Mouse (Mus musculus): ENCODE results near the gene Kif24.

The Kif24 gene

DNA sequence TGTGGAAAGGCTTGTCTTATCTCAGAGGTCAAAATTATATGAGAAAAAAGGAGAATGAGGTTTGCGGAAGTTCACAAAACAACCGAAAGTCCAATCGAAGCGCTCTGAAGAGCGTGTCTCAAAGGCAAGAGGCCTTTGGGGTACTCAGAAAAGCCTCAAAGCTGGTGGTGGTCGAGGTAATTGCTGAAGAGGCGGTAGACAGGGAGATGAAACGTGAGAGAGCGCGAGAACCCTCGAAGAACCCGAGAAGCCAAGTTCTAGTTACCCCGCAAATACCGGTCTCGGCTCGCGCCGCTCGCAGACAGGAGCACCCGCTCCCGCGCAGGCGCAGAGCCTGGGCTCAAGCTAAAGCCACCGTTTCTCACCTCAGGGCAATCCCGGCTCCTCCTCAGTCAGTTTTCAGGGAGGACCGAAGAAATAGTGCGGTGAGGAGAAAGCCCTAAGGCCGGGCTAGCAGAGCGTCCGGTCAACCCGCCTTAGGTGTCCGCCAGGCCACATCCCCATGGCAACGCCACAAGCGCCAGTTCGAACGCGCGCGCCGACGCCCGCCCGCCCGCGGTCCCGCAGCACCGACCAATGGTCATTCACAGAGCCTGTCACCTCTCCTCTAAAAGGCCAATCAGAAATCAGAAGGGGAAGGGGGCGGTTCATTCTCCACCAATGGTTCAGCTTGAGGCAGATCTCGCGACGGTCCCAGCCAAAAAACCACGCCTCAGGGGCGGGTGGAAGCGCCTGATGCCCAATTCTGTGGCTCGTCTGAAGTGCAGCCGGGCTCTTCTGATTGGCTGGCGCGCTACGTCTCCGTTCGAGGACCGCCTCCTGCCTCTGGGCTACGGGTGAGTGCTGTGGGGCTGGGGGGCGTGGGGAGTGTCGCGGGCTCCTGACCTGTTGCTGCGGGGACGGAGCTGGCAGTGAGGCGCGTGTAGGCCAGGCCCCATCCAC, at the start of gene Kif24, which contains the start of gene Nudt2:
Kif24 (minus strand) TSS at position 543 of the 942 bp plus-strand sequence.
Nudt2 (plus strand) TSS at position 807 of the 942 bp plus-strand sequence.
- DNase-seq, result peak; percentile 97 to 98

DNA sequence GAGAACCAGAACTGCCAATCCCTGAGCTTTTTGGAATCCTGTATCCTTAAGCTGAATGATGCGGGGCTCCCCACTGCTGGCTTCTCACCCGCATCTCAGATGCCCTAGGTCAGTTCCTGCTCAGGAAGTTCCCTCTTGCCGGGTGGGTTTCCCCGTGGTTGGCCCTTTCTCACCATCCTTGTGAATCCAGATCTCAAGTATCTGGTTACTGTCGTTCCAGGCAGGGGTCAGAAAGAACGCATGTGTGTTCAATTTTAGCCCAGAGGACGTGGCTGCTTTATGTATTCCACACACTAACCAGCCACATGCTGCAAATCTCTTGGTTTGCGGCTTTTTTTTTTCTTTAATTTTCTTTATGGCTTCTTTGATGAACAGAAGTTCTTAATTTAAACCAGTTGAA, 49.0 kb upstream of the Kif24 start:
- no peak for DNase-seq

DNA sequence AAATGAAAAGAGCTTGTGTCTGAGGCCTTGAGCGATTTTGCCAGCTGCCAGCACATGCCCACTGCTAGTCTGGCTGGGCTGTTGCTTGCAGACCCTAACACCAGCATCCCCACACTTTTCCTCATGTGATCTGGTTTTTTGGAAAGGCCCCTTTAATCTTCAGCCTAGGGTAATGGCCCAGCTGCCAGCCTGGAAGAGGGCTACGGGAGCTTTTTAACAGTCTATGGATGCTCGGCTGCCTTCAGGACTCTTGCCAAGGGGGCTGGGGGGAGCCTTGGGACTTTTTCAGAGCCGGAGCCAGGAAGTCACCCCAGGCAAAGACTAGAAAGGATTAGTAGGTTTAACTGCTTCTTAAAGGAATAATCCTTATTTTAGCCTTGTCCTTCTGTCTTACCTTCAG, 48.6 kb upstream of the Kif24 start:
- DNase-seq, result no peak

DNA sequence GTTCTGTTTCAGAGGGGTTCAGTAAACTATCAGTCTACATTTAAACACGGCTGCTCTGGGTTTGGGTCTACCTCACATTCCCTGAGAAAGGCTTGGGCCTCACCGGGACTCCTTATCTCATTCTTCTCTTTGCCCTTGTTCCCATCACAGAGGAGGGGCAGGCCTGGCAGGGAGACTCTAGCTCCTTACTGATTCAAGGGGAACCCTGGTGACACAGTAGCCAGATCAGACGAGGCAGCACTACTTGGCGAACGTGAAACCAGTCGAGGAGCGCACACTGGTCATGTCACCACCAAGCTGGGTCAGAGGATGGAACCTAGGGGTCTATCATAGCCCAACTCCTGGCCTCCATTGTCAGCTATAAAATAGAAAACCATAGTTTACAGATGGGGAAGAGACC, 43.3 kb upstream of the Kif24 start:
- DNase-seq, result no peak

DNA sequence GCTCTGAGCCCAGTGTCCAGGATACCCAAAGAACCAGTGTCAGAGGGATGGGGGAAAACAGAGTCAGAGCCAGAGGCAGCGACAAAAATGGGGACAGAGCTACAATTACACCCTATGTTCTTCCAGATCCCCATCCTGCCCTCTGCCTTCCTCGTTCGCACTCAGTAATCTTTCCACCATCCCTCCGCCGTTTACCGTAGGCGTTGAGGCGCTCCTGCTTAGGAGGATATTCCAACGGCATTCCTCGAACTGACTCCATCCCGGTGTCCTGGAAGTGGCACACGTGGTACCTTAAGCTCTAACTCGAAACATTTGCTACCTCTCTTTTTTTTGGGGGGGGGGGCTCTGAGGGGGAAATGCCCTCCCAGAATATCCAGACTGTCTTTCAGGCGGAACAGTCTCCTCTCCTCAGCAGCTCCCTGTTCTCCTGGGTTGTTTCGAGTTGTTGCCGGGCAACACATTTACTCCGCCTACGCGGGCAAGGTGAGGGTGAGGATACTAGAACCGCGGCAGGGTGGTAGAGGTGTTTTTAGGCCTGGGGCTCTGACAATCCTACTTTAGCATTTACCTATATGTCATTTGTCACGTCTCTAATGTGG, 42.7 kb upstream of the Kif24 start:
- no peak for DNase-seq

DNA sequence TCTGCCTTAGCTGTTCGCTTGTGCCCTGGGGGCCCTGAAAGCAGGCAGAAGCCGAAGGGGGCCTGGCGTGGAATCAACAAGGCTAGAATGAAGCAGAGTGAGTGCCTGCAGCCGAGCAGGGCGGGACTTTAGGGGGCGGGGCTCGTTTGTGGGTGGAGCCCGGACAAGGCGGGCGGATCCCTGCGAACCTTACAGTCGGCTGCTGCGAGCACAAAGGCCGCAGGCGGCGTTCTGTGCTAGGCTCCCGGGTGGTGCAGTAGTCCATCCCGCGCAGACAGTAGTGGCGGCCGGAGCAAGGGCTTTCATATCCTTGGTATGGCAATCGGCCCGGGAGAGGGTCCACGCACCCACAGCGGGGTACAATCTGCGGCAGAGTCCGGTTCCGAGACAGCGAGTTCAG, 42.2 kb upstream of the Kif24 start:
- peak; percentile 51 to 53 for DNase-seq

DNA sequence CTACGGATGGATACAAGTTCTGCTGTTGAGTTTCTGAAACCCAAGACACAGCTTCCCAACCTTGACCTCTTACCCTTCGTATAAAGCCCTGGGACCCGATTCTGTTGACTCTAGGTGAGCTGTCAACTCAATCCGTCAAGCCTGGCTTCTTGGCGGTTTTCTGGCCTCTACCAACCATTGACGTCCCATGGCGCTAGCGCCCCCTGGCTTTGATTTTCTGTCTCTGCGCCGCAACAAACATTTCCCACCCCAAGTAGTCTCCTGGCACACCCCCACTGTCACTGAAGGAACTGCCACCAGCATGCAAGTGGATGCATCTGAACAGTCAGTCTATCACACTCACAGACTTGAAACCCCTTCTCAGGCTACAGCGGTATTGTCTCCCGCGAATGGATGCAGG, 41.5 kb upstream of the Kif24 start:
- peak in 1 of 2 experiments; percentile 18 for DNase-seq

DNA sequence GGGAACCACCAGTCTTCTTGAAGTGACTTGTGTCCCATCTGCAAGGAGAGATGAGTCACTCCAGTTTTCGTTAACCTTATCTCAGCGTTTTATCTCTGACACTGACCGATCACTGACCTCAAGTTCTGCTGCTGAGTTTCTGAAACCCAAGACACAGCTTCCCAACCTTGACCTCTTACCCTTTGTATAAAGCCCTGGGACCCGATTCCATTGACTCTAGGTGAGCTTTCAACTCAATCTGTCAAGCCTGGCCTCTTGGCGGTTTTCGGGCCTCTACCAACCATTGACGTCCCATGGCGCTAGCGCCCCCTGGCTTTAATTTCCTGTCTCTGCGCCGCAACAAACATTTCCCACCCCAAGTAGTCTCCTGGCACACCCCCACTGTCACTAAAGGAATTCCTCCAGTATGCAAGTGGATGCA, 40.5 kb upstream of the Kif24 start:
- DNase-seq, result no peak

DNA sequence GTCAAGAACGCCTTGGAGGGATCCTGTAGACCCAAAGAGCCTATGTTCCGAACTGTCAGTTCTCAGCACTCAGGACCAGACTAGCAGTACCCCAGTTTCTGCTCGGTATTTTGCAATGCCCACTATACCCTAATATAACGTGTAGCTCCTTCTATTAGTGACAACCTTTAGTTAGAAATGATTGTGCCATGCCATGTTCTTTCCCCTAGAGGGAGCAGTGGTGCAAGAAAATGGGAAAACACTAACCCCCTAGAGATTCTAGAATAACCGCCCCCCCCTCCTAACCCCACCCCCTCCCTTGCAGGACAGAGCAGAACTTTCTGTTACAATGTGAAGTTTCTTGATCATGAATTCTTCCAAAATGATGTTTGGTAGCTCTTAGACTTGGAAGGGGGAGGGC, 39.6 kb upstream of the Kif24 start:
- DNase-seq, result no peak

DNA sequence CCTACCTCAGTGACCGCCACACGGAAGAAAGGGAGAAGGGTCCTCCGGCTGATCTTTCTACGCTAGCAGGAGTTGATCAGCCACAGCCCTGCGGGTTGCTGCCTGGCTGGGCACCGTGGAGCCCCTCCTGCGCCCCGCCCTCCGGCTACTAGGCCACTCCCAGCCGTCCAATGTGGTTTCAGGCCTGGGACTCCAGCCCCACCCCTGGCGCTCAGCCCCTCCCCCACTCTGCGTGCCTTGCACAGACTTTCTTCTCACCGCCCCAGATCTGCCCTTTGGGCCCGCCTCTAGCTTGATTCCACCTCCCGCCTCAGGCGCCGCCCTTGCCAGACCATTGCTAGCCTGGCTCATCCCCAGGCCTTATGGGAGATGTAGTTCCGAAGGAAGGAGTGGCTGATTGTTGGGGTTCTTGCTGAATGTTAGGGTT, 38.3 kb upstream of the Kif24 start, which contains the start of gene AI464131:
AI464131 (minus strand) TSS at position 91 of the 427 bp plus-strand sequence.
- DNase-seq, result peak; percentile 63

DNA sequence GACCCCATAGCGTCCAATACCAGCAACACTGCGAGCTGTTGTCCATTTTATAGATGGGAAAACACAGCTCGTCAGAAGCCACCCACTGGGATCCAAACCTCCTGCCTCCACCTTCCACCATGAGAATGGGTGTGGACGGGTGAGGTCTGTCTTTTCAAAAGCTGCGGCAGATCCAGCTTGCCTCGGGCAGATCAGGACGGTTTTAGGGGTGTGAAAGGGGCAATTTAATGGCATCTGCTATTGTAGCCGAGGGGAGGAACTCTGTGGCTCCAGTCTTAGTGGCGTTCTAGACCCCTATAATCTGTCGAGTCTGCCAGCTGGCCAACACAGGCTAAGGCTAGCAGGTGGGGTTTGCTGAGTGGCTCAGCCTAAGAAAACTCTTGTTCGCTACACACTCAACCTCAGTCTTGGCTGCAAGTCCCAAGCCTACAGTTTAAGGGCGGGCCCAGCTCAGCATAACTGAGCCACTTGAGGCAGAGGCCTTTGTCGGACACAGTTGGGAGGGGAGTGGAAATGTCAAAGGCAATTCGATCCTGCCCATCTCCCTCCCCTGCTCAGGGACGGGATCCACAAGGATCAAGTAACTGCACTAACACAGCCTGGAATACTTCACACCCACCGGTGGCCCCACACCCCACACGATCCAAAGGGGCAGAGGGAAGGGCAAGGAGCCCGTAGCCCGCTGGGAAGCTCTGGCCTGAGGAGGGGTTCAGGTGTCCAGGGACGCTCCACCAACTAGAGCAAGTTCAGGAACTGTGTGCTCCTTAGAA, 37.7 kb upstream of the Kif24 start:
- no peak for DNase-seq

DNA sequence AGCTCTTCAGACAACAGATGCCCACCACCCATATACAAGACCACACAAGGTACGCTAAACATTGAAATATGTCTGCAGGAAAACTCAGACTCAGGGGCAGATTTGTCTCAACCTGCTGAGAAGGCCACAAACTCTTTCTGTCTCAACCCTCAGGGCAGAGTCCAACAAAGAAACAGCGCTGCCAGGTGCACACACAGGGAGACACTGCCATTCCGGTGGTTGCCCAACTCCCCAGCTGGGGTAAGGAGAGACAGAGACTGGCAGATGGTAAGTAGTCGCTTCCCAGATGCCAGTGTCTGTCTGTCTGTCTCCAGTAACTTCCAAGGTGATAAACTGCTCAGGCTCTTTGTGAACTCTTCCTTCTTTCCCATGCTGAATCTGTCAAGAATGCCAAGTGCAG, 36.1 kb upstream of the Kif24 start:
- no peak for DNase-seq

DNA sequence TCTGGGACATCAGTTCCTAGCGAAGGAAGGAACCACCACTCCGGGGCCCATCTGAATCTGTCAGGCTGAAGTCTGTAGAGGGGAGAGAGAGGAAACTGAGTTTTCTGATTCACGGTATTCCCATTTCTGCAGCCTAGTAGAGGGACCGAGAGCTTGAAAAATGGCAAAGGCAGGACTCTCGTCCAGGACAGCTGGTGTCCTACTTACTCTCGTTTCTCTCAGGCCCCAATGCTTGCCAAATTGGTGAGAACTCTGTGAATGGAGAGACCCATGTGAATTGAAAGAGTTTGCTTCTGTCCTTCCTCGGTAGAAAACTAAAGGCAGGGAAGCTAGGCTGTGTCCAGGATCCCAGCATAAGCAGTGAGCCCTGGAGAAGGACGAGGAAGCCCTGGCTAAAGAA, 34.9 kb upstream of the Kif24 start:
- no peak for DNase-seq

DNA sequence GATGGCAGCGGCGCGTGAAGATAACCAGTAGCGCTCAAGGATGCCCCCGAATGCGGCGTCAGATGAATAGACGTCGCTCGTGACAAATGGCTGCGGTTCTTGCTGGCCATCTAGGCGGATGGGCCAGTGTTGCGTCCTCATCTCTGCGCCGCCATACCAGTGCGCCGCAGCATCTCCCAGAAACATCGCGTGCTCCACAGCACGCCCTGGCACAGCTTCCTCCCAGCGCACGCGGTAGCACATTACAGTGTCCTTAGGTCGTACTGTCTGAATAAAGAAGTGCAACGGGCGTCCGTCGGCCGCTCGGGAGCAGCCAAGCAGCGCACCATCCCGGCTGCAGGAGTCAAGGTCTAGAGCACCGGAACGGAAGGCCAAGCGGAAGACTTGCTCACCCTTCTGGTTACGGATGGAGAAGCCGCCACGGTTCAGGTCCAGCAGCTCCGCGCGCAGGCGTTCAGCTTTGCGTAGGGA, 34.3 kb upstream of the Kif24 start:
- DNase-seq, result no peak

DNA sequence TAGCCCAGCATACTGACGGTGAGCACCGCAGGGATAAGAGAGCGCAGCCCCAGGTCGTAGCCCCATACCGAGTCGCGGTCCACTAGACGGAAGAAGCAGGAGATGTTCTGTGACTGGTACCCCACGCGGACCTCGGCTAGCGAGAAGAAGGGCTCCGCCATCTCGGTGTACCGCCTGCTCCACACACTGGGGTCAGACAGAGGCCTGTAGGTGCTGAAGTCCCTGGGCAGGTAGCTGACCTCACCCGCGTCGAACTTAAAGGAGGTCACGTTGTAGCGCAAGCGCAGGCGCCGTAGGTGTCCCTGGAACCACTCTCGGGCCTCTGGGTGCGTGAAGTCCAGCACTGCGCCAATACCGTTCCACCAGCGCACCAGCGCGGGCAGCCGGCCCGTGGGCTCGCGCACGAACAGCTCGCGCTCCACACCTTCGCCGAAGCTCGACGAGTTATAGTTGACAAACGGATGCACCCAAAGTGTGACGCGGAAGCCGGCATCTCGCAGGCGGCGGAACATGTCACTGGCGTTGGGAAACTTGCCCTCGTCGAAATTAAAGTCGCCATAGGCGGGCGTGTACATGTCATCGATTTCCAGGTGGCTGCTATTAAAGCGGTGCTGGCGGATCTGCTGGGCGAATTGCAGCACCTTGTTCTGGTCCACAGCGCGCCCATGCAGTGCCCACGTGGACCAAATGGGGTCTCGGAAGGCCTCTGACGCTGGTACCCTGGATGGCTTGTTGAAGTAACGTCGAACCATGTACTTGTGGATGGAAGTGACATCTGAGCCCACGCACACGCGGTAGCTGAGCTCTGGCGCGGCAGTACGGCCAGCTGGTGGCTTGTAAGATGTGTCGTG, 33.5 kb upstream of the Kif24 start:
- DNase-seq, result no peak

DNA sequence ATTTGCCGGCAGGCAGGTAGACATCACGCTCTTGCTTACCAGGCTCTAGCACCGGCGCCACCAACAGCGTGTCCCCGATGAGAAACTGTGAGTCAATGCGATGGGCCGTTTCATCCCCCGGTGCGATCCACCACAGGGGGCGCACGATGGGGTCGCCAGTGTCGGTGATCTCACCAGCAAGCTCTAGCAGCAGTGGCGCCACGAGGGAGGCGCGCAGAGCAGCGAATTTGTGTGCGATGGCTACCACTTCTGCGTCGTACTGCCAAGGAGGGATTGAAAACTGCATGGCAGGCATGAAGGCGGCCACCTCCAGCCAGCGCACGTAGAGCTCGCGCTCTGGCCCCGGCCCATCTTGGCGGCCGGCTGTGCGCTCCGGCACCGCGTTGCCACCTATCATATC, 32.9 kb upstream of the Kif24 start:
- no peak for DNase-seq

DNA sequence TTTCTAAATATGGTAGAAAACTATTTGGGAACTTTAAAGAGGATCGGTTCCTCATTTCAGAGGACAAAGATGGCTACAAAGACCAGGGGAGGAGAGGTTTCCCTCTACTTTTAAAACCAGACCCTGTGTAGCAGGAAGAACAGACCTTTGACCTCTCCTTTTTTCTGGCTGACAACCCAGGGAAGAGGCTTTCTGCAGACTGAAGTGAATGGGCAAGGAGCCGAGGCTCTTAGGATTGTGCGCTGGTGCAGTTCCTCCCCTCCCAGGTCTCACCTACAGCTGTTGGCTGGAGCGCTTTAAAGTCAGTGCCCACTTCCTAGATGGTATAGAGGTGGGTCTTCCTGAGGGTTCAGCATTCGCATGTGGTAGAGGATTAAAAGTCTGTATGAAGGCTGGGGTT, 32.4 kb upstream of the Kif24 start:
- no peak for DNase-seq

DNA sequence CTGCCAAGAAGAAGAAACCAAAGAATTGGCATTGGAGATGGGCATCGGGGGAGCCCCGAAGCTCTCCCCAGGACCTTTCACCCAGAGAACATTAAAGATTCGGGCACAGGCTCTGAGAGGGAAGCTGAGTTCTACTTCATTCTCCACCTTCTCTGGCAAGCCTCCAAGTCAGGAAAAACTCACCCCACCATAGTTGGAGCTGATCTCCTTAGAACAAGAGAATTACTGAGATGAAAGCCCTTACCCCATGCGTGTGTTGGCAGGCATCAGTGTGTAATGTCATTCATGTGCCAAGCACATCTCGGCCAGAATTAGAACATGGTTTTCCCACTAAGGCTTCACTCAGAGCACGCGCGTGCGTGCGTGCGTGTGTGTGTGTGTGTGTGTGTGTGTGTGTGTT, 31.2 kb upstream of the Kif24 start:
- DNase-seq, result no peak

DNA sequence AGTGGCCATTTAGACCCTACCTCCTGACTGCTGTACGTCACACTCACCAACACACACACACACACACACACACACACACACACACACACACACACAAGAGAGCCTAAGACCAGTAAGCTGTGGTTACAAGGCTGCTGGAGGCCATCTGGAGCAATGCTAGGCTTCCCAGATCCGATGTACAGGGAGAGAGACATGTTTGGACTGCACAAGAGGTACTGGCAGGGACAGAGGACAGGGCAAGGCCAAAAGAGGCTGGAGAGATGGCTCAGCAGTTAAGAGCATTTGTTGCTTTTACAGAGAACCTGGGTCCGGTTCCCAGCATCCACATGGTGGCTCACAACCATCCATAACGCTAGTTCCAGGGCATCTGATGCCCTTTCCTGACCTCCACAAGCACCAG, 30.4 kb upstream of the Kif24 start:
- no peak for DNase-seq

DNA sequence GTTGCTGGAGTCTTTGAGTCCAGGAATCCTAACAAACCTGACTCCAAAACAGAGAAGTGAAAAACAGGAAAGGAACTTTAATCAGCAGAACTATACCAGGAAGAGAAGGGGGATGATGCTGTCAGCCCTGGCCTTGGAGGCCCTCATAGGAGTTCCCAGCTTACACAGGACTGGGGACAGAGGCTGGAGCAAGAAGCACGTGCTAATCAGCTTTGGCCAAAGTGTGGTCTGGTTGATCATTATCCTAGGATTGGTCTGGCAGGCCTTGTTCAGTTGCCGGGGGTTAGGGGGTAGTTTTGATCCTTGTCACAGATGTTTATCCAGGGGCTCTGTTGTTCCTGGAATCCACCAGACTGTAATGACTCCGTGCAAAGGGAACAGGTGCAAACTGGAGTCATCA, 29.7 kb upstream of the Kif24 start:
- DNase-seq, result no peak

DNA sequence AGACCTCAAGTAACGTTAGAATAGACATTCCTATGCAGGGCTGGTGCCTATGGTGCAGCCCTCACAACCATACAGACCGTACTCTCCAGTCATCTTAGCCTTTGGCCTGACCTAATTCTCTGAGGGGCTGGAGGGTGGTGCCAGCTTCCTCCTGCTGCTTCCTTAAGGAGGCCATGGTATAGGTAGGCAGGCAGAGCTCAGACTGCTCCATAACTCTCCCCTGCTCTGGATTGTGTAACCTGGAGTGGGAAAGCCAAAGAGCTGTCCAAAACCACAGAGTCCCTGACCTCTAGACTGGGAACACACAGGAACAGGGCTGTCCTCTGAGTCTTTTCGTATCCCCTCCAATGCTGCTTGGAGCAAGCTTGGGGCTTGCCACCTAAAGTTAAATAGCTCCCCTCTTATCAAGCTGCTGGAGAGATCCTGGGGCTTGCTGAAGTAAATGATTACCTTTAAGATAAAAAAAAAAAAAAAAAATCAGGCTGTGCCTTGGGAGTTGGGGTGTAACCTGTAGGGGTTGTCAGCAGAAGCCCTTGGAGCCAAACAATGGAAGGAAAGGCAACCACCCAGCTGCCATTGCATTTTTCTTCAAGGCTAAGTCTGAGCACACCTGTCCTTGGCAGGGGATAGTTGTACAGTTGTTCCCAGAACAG, 28.9 kb upstream of the Kif24 start:
- DNase-seq, result no peak

DNA sequence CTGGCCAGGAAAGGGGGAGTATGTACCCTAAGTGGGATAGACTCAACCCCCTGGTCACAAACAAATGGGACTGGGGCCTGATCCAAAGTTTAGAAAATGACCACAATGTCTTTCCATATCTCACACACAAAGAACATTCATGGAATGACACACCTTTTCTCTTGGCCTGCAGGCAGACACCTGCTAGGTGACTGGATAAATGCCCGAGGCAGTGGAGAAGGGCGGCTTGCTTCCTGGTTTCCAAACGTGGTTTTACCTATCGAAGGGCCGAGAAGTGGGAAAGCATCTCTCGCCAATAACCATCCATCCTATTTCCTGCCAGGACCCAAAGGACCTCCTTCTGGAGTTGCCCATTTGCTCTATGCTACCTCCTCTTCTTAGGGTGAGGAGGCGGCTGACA, 28.3 kb upstream of the Kif24 start:
- no peak for DNase-seq

All from thymus, adult 18-20 months (tissue).